Mouse (Mus musculus) testis, adult 2 months (tissue): ENCODE results near the gene Msx2. TPM values are rescaled to one million over a fixed set of nuclear protein-coding genes. Genes with fewer than 3 reads are reported as not detected.

Experiments
- H3K27ac ChIP-seq: fragments of 200-500 bp; 2 replicates; pipeline ENCODE4 v1.5.1; 2012; ENCODE audit warnings: low read depth, low read length; ENCODE audit not compliant: control insufficient read depth, insufficient read depth
- H3K27me3 ChIP-seq: fragments of 200-500 bp; 2 replicates; pipeline ENCODE4 v1.6.1; 2012; ENCODE audit warnings: mild to moderate bottlenecking, low read length, moderate library complexity; ENCODE audit not compliant: control insufficient read depth, insufficient read depth
- H3K36me3 ChIP-seq: fragments of 200-500 bp; 2 replicates; pipeline ENCODE4 v1.6.1; 2012; ENCODE audit warnings: mild to moderate bottlenecking, low read length; ENCODE audit not compliant: control insufficient read depth, insufficient read depth
- H3K4me1 ChIP-seq: fragments of 200-500 bp; 2 replicates; pipeline ENCODE4 v1.6.1; 2012; ENCODE audit warnings: low read length; ENCODE audit not compliant: control insufficient read depth, insufficient read depth
- H3K4me3 ChIP-seq: fragments of 200-500 bp; 2 replicates; pipeline ENCODE4 v1.5.1; 2012; ENCODE audit warnings: low read depth, mild to moderate bottlenecking, low read length, moderate library complexity, mixed read lengths; ENCODE audit not compliant: control insufficient read depth
- CTCF ChIP-seq: fragments of 200-500 bp; IDR thresholded peaks from 2 replicates; pipeline ENCODE4 v1.5.1; 2012; ENCODE audit warnings: low read depth, mild to moderate bottlenecking, inconsistent platforms, low read length, moderate library complexity; ENCODE audit not compliant: control insufficient read depth, insufficient read depth, insufficient replicate concordance
- POLR2A ChIP-seq: fragments of 200-500 bp; IDR thresholded peaks from 2 replicates; pipeline ENCODE4 v1.6.1; 2012; ENCODE audit warnings: low read depth, mild to moderate bottlenecking, inconsistent platforms, low read length, moderate library complexity; ENCODE audit not compliant: control insufficient read depth
- polyA plus RNA-seq: library from polyadenylated mRNA; depleted of rRNA; stranded (reverse); fragments of >200 nt; gene quantifications from 2 replicates; pipeline ENCODE4 v1.2.3, GENCODE M21; 2012

Gene Msx2
- polyA plus RNA-seq, 1 experiment, result 0.54 TPM

GRCm38 (mm10) chr13:53454794-53455672 lies 17.8 kb downstream of the Msx2 start:
- H3K4me3 ChIP-seq, result no peak overlapping the region
- H3K4me1 ChIP-seq, result no peaks in the 10 kb centered on the region
- no peak overlapping the region for H3K27ac ChIP-seq
- no peaks in the 10 kb centered on the region for H3K36me3 ChIP-seq
- no peaks in the 10 kb centered on the region for H3K27me3 ChIP-seq
- TF ChIP-seq POLR2A, result no peak
- no peak for TF ChIP-seq CTCF

- no peaks in the 10 kb centered on the region for H3K36me3 ChIP-seq
- no peaks in the 10 kb centered on the region for H3K4me1 ChIP-seq
- no peak overlapping the region for H3K4me3 ChIP-seq
- no peak overlapping the region for H3K27ac ChIP-seq
- TF ChIP-seq CTCF (no peak), POLR2A (no peak)
- no peaks in the 10 kb centered on the region for H3K27me3 ChIP-seq
These were observed 18.9 kb downstream of the Msx2 start for GRCm38 (mm10) chr13:53453927-53454326.

- no peaks in the 10 kb centered on the region for H3K27me3 ChIP-seq
- no peak for TF ChIP-seq POLR2A
- TF ChIP-seq CTCF, result peak; percentile 41; the same call in 1 of the 2 replicates
- no peaks in the 10 kb centered on the region for H3K36me3 ChIP-seq
These were observed 25.3 kb downstream of the Msx2 start for GRCm38 (mm10) chr13:53447609-53448008.

GRCm38 (mm10) chr13:53443602-53444001 lies 29.3 kb downstream of the Msx2 start:
- Histone ChIP-seq H3K4me1 (no peaks in the 10 kb centered on the region), H3K27me3 (no peaks in the 10 kb centered on the region), H3K4me3 (no peak overlapping the region), H3K36me3 (no peaks in the 10 kb centered on the region; the same call in 1 of the 2 replicates), H3K27ac (no peak overlapping the region)
- TF ChIP-seq POLR2A, result no peak
- no peak for TF ChIP-seq CTCF

More at GRCm38 (mm10) chr13:53447609-53448008, 25.3 kb downstream of the Msx2 start:
- Histone ChIP-seq H3K4me1 (no peaks in the 10 kb centered on the region), H3K4me3 (no peak overlapping the region), H3K27ac (no peak overlapping the region)

GRCm38 (mm10) chr13:53442168-53442980 lies 30.5 kb downstream of the Msx2 start:
- Histone ChIP-seq H3K36me3 (no peaks in the 10 kb centered on the region; the same call in 1 of the 2 replicates), H3K4me1 (no peaks in the 10 kb centered on the region), H3K27me3 (no peaks in the 10 kb centered on the region), H3K4me3 (no peak overlapping the region), H3K27ac (no peak overlapping the region)
- TF ChIP-seq POLR2A (no peak), CTCF (peak; percentile 48; the same call in 1 of the 2 replicates)

GRCm38 (mm10) chr13:53441307-53442028 lies 31.4 kb downstream of the Msx2 start:
- no peaks in the 10 kb centered on the region for H3K27me3 ChIP-seq
- no peak overlapping the region for H3K27ac ChIP-seq
- H3K4me3 ChIP-seq, result no peak overlapping the region
- H3K4me1 ChIP-seq, result no peaks in the 10 kb centered on the region
- TF ChIP-seq CTCF (no peak), POLR2A (no peak)
- no peaks in the 10 kb centered on the region; the same call in 1 of the 2 replicates for H3K36me3 ChIP-seq
